Mouse (Mus musculus) urinary bladder, postnatal 10 days (tissue): ENCODE data around the gene Lrrc4c.

Experiments used
- DNase-seq: peaks from one replicate; pipeline ENCODE4 v3.0.0; 2022; ENCODE audit warnings: low spot score

Gene Lrrc4c

DNA sequence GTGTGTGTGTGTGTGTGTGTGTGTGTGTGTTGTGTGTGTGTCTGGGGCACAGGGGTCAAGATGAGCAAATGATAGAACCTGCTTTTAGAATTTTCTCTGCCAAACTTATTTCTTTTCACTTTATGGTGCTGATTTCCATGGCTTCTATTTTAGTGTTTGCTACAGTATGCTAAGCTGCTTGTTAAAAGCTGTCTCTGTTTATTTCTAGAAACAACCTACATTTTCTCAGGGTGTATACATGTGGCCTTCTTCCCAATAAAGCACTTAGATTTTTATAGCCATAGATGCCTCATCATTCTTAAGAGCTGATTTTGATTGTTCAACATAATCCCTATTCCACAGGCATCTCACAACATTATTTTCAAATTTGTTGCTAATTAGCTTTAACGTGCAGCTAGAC, 229.2 kb downstream of the Lrrc4c start:
- no peak for DNase-seq

GRCm38 (mm10) chr2:96573755-96574154, 255.8 kb downstream of the Lrrc4c start:
- DNase-seq: no peak

DNA sequence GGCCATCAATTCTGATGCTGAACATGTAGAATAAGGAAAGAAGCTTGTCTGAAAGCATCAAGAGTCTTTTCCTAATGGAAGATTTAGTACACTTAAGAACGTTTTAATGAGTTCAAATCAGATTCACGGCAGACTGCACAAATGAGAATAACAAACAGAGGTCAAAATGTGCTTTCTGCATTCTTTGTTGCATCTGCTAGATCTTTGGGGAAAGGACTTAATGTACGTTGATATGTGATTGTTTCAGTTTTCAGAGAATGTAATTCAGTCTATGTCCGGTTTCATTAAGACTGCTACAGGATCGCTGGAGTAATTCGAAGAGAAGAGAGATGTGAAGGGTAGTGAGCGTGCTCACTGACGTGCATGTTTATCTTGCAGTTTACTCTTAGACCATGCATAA, 259.7 kb downstream of the Lrrc4c start:
- no peak for DNase-seq

GRCm38 (mm10) chr2:96580136-96580733, 262.3 kb downstream of the Lrrc4c start:
- no peak for DNase-seq

- no peak for DNase-seq
Observed at GRCm38 (mm10) chr2:96585665-96586064, 267.7 kb downstream of the Lrrc4c start.

DNA sequence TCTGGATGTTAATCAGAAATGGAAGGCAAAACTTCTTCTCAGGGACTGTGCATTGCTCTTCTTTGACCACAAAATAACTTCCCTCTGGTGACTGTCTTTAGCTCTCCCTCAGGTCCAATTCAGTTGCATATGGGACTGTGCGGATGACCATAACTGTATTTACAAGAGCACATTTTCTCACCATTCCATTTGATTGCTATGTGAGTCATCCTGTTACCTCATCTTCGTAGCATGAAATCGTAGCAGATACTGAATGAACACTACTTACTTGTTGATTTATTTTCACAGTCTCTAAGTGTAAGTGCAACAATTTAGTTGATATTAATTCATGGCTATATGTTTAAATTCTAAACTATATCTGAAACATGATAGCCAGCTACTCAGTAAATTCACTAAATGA, 286.8 kb downstream of the Lrrc4c start:
- no peak for DNase-seq

- DNase-seq: no peak
Observed at GRCm38 (mm10) chr2:96614121-96614520, 296.2 kb downstream of the Lrrc4c start.

GRCm38 (mm10) chr2:96618691-96619205, 300.8 kb downstream of the Lrrc4c start:
- DNase-seq: no peak

GRCm38 (mm10) chr2:96667113-96667512, 349.1 kb downstream of the Lrrc4c start:
- DNase-seq: no peak

GRCm38 (mm10) chr2:96681806-96682205, 363.8 kb downstream of the Lrrc4c start:
- no peak for DNase-seq

DNA sequence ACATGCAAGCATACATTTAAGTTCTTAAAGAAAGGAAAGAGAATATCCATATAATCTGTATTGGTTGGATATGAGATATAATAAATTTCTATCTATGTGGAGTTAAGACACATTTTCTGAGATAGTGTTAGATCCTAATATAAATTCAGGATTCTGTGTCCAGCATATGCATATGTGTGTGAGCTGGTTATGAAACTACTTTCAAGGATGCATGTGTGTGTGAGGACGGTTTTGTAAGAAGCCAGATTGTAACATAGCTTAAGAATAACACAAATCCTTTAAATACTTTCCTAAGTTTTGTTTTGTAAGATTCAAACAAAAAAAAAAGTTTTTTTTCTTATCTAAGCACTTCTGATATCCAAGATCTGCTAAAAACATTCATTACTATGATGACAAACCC, 367.4 kb downstream of the Lrrc4c start:
- DNase-seq: no peak

GRCm38 (mm10) chr2:96705004-96705403, 387.0 kb downstream of the Lrrc4c start:
- no peak for DNase-seq

DNA sequence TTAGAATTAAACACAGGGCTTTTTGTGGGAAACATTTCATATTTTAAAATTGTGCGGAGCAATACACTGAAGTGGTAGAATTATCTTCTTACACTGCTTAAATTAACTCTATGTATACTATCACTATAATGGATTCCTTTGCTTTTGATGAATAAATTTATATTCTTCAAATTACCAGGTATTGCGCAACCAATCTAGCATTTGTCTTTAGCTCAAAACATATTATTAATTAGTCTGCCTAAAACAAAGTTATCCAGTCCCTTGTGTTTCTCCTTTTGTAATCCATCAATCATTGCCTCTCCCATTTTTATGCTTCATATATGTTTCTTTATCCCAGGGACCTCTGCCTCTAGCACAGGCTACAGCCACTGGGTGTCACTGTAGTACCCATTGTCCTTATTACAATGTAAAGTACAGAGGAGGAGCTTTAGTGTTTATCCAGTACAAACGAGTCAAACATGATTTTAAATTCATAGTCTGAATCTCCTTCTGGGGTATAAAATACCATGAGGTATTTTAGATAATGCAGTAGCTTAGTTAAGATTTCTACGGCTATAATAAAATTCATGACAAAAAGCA, 389.9 kb downstream of the Lrrc4c start:
- DNase-seq: no peak

GRCm38 (mm10) chr2:96714561-96714960, 396.6 kb downstream of the Lrrc4c start:
- DNase-seq: no peak

DNA sequence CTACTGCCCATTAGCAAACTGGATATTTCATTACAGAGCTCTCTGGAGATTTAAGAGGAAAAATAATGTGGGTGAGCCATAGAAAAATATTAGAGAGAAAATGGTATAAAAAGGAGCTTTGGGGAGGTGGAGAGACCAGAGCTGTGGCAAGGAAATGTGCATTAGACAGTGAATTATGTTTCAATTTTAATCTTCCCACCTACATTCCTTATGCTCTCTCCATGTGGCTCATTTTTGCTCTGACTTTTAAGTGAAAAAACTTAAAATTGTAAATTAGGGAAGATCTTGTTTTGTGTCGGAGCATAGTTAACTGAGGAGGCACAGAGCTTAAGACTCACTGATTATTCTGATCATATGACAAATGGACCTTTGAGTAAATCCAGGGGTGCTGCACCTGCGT, 399.4 kb downstream of the Lrrc4c start:
- DNase-seq: no peak

DNA sequence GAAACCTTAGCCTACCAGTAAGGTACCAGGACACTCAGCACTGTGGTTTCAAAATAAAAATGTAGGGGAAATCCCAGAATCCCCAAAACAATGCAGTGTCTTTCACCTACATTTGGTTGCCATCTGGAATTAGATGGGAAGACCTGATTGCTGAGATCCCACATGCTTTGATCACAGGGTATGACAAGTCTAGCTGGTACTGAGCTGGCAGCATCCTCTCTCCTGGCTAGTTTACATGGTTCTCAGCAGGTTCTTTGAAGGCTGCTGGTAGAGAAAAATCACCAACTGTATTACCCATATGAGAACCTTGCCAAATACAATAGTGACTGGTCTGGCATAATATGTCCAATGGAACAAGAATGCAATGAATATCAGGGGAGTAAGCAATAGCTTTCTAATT, 405.4 kb downstream of the Lrrc4c start:
- no peak for DNase-seq

- no peak for DNase-seq
Observed at GRCm38 (mm10) chr2:96736081-96736480, 418.1 kb downstream of the Lrrc4c start.

DNA sequence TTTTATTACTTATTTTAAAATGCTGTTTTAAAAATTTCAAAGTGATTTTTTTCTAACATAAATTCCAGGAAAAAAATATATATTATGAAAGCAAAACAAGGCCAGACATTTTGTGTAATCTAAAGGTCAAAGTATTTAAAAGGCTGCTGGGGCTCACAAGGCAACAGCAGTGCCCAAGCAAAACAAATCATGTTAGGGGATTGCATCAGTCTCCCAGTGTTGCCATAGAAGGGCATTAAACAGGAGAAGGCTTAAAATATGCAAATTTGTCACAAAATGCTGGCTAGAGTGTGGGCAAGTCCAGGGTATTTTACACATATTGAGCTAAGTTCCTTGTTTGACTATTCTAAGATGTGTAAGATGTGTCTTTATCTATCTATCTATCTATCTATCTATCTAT, 437.1 kb downstream of the Lrrc4c start:
- DNase-seq: no peak

DNA sequence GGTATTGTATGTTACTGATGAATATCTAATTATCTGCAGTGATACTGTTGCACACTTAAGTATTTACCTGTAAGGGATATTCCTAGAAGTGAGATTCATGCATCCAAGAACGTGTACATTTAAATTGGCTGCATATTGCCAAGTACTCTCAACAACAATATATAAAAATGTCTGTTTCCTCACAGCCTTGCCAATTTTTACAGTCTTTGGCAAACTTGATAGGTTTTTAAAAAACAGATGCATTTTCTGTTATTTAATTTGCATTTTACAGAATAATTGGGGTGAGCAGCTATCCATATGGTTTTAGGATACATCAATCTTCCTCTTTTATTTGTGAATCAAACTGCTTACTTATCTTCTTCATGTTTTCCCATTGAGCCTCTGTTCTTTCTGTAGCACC, 439.7 kb downstream of the Lrrc4c start:
- no peak for DNase-seq

- no peak for DNase-seq
Observed at GRCm38 (mm10) chr2:96763538-96763937, 445.6 kb downstream of the Lrrc4c start.

DNA sequence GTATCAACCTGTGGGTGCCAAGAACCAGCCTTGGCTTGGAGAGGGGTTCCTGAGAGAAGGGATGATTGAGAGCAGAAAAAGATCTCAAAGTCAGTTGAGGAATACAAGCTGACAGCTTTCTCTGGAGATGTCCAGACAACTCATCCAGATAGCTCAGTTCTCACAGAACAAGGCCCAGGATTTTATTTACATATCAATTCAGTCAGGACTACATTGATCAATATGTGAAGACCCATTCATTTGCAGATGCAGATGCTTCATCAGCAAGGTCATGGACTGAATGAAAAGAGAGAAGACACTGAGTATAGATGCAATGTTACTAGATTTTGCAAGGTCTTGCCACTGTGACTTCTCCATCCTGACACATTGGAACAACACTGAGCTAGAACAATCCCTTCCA, 457.4 kb downstream of the Lrrc4c start:
- no peak for DNase-seq

DNA sequence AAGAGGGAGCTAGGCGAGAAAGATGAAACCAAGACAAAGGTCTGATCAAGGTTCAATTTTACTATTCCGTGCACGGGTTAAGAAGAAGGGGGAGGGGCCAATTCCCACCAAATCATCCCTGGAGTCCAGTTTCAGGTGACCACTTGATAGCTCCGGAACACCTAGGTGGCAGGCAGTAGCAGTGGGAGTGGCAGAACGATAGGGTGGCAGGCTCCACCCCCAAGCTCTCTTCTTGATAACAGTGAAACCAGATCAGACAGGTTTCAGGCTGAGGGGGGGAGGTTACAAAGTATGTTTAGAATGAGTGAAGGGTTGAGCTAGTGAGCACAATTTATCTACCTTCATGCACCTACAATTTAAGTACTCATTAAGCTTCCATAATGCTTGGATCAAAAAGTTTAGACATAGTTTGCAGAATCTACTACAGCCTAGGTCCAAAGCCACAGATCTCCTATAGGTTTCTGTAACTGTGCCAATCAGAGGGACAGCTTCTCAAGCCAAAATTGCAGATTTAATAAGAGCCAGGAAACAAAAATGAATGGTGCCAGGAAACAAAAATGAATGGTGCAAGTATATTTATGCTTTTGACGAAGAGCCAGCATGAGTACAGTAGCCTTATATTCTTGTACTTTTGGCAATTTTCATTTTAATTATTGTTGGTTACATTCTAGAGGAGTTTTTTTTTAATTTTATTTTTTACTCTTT, 478.9 kb downstream of the Lrrc4c start:
- DNase-seq: no peak

DNA sequence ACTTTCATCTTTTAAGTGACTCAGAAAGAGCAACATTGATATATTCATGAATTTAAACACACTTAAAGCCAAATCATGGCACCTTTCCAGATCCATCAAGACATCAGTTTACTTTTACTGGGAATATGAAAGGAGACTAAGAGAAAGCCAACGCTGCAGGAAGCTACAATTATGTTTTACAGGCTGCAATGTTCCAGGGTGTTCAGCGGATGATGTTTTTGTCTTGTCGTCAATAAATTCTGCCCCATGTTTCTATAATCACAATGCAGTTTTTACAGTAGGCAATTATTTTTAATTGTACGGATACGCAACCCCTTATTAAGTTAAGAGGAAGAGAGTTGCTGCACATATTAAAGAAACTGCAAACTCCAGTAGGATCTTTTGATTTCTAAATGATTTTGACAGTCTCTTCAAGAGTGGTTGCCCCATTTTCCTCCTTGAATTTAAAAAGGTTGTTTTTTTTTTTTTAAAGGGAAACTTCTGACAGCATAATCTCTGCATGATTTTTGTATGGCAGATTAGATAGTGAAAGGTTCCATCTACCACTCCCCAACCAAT, 532.9 kb downstream of the Lrrc4c start:
- DNase-seq: no peak
